Mouse (Mus musculus): ENCODE data around the gene Vmn1r219.

- no peak for TF ChIP-seq CTCF (IDR thresholded peaks at IDR 0.05; ENCODE audit: control insufficient read depth, insufficient read depth, low read length)
- TF ChIP-seq POLR2A (IDR thresholded peaks at IDR 0.05; ENCODE audit: borderline replicate concordance, control insufficient read depth, low read depth, low read length), result no peak
Observed at GRCm38 (mm10) chr13:23159012-23159411, at the start of gene Vmn1r219.

Data from bone marrow, adult 2 months (tissue).